Mouse (Mus musculus): ENCODE data around the gene Btbd6.

Gene Btbd6

GRCm38 (mm10) chr12:112976371-112977073 is at the start of gene Btbd6:
Gene Btbd6, plus strand, starts transcription at chr12:112976482.
- DNase-seq (ENCODE audit: low read depth) = peak; percentile 97

- DNase-seq (ENCODE audit: low read depth) = no peak
Measured at GRCm38 (mm10) chr12:112927265-112927664, 49.0 kb upstream of the Btbd6 start.

- peak; percentile 37 for DNase-seq (ENCODE audit: low read depth)
Measured at GRCm38 (mm10) chr12:112928401-112929241, 47.7 kb upstream of the Btbd6 start.

- DNase-seq (ENCODE audit: low read depth) = no peak
Measured at GRCm38 (mm10) chr12:112929562-112930352, 46.5 kb upstream of the Btbd6 start, which contains the start of gene Jag2. Gene Jag2, minus strand, starts transcription at chr12:112929776.

- DNase-seq (ENCODE audit: low read depth) = no peak
Measured at GRCm38 (mm10) chr12:112932647-112933046, 43.6 kb upstream of the Btbd6 start.

- no peak for DNase-seq (ENCODE audit: low read depth)
Measured at GRCm38 (mm10) chr12:112937906-112938305, 38.4 kb upstream of the Btbd6 start.

GRCm38 (mm10) chr12:112938366-112938765 is 37.9 kb upstream of the Btbd6 start:
- DNase-seq (ENCODE audit: low read depth) = no peak

GRCm38 (mm10) chr12:112938873-112939565 is 37.3 kb upstream of the Btbd6 start:
- no peak for DNase-seq (ENCODE audit: low read depth)

- no peak for DNase-seq (ENCODE audit: low read depth)
Measured at GRCm38 (mm10) chr12:112940238-112940637, 36.0 kb upstream of the Btbd6 start.

GRCm38 (mm10) chr12:112940710-112941109 is 35.6 kb upstream of the Btbd6 start:
- DNase-seq (ENCODE audit: low read depth) = no peak

GRCm38 (mm10) chr12:112941156-112941775 is 35.0 kb upstream of the Btbd6 start:
- no peak for DNase-seq (ENCODE audit: low read depth)

GRCm38 (mm10) chr12:112941776-112942713 is 34.2 kb upstream of the Btbd6 start, which contains the start of gene Nudt14:
Gene Nudt14, minus strand, starts transcription at chr12:112942124.
- DNase-seq (ENCODE audit: low read depth) = peak; percentile 89

GRCm38 (mm10) chr12:112943669-112944068 is 32.6 kb upstream of the Btbd6 start:
- DNase-seq (ENCODE audit: low read depth) = no peak

GRCm38 (mm10) chr12:112947307-112947706 is 29.0 kb upstream of the Btbd6 start:
- peak; percentile 79 for DNase-seq (ENCODE audit: low read depth)

- DNase-seq (ENCODE audit: low read depth) = peak; percentile 85
Measured at GRCm38 (mm10) chr12:112950040-112950760, 26.1 kb upstream of the Btbd6 start.

- no peak for DNase-seq (ENCODE audit: low read depth)
Measured at GRCm38 (mm10) chr12:112950761-112951129, 25.5 kb upstream of the Btbd6 start.

GRCm38 (mm10) chr12:112951150-112951842 is 25.0 kb upstream of the Btbd6 start:
- no peak for DNase-seq (ENCODE audit: low read depth)

- no peak for DNase-seq (ENCODE audit: low read depth)
Measured at GRCm38 (mm10) chr12:112952433-112952832, 23.8 kb upstream of the Btbd6 start.

All from naive thymus-derived CD4-positive, alpha-beta T cell, adult 2 months (primary cell).